Mouse (Mus musculus) megakaryocyte, embryonic 14.5 days (primary cell): Measurements from ENCODE around the gene Orai2.

Source experiments
- FLI1 ChIP-seq: IDR thresholded peaks from 2 replicates; pipeline ENCODE4 v1.6.1; 2012; ENCODE audit warnings: low read length, inconsistent platforms, mixed read lengths
- GATA1 ChIP-seq: IDR thresholded peaks from 3 replicates; pipeline ENCODE4 v1.6.1; 2012; ENCODE audit warnings: mixed read lengths, low read length, inconsistent platforms, borderline replicate concordance

DNA sequence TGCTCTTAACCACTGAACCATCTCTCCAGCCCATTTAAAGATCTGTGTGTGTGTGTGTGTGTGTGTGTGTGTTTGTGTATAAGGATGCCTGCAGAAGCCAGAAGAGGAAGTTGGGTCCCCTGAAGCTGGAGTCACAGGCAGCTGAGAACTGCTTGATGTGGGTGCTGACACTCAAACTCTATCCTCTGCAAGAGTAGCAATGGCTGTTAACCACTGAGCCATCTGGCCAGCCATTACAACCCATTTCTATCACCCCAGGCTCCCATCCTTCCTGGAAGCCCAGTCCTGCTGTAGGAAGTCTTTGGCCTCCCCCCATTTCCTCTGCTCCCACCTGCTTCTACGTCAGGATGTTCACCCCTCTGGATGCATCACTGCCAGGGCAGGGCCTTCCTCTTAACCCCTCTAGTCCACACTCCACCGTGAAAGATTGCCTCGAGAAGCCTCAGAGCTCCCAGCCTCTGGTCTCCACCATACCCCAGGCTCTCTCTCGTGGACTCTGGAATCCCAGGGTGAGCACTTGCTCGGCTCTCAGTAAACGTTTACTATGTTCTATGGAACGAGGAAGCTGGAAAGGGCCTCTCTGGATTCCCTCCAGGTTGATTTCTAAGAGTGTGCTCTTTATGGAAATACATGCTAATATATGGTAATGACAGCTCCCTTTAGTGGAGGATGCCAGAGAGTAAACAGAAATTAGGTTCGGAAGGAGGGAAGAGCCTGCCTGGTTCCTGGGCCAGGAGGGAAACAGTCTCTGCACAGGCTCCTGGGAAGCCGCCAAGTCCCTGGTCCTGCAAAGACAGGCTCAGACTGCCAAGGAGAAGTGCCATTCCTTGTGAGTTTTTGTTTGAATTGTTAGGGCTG, 3.3 kb upstream of the Orai2 start:
- TF ChIP-seq GATA1 = no peak
- TF ChIP-seq FLI1 = no peak
